Mouse (Mus musculus) cortical plate, adult 2 months (tissue): ENCODE data around the gene Cfap77.

ENCODE experiments used
- CTCF ChIP-seq: fragments of 200-500 bp; IDR thresholded peaks from 2 replicates; pipeline ENCODE4 v1.5.1; 2011; ENCODE audit warnings: mild to moderate bottlenecking, control low read depth, low read length; ENCODE audit not compliant: insufficient read depth; ENCODE audit errors: extremely low read depth
- POLR2A ChIP-seq: fragments of 200-500 bp; IDR thresholded peaks from 2 replicates; pipeline ENCODE4 v1.6.1; 2011; ENCODE audit warnings: mild to moderate bottlenecking, low read length, control low read depth; ENCODE audit not compliant: insufficient read depth; ENCODE audit errors: extremely low read depth

DNA sequence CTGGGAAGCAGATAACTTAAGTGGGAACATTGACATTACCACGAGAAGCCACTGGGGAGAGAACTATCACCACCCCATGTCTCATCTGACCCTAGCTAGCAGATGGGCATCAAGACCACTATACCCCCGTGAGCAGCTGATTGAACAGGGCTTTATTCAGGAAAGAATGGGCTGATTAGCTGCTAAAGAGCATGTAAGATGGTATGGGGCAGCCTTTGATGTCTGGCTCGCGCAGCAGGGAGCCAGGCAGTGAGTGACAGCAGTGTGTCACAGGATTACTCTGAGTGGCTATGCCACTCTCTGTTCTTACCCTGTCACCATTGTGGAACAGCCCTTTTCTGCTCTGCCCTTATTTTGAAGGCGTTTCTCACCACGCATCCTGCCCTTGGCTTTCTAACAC, 161.3 kb downstream of the Cfap77 start:
- TF ChIP-seq CTCF (no peak), POLR2A (no peak)
